Comparison of ENCODE assay signal across 8 mouse cellular contexts in the genomic region with DNA sequence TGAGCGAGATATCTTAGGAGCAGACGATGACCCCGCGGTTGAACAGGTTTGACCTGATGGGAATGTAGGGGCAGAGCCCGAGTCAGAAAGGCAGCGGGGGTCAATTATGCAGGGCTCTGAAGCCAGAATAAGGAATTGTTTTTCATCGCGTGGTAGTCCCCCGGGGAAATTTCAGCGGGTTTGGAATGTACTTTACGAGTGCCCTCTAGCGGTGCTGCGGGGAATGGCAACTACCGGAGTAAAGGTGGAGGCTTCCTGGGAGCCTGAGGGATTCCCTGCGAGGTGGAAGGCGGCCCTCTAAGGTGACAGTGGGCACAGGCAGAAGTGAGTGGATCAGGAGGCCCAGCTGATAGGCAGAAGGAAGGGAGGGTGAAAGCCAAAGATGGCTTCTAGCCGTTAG.
DNase-seq lines count a peak whose midpoint lies in the region; ATAC-seq and TF ChIP-seq lines count a peak whose summit lies in the region.

No protein-coding gene starts in this region.

- no peaks in the 10 kb centered on the region for H3K9me3 ChIP-seq in embryonic facial prominence, embryonic 14.5 days (ENCODE audit: control insufficient read depth, low read length)
- H3K9me3 ChIP-seq in heart, embryonic 12.5 days (replicated peaks), result no peaks in the 10 kb centered on the region
- H3K9me3 ChIP-seq in liver, postnatal 0 days (ENCODE audit: low read length), result no peaks in the 10 kb centered on the region
- H3K9me3 ChIP-seq in neural tube, embryonic 13.5 days, result no peaks in the 10 kb centered on the region

- no peak for TF ChIP-seq POLR2A in bone marrow macrophage, adult 2 months (IDR thresholded peaks at IDR 0.05; ENCODE audit: borderline replicate concordance, low read depth, low read length)
- TF ChIP-seq POLR2A in testis, adult 2 months (IDR thresholded peaks at IDR 0.05; ENCODE audit: control insufficient read depth, low read depth, low read length), result no peak

- ATAC-seq in embryonic facial prominence, embryonic 14.5 days (ENCODE audit: low read depth), result no peak
- no peak for ATAC-seq in heart, embryonic 12.5 days (ENCODE audit: insufficient number of reproducible peaks, low FRiP score)
- no peak for ATAC-seq in liver, postnatal 0 days
- 0 out of 2 replicates have a peak, but pooled peaks have one; percentile 7 for ATAC-seq in neural tube, embryonic 13.5 days (ENCODE audit: low read depth)

- WGBS in embryonic facial prominence, embryonic 14.5 days, result under 1% methylated on average over 17 of the region's 17 CpGs
- 2% methylated on average over 17 of the region's 17 CpGs for WGBS in heart, embryonic 12.5 days
- WGBS in liver, postnatal 0 days (ENCODE audit: insufficient replicate concordance), result 8% methylated on average over 17 of the region's 17 CpGs
- WGBS in neural tube, embryonic 13.5 days, result 1% methylated on average over 17 of the region's 17 CpGs

- peak overlapping the region; percentile 71 for H3K4me2 ChIP-seq in embryonic facial prominence, embryonic 14.5 days (ENCODE audit: low read depth, low read length)
- peak overlapping the region; percentile 76 for H3K4me2 ChIP-seq in heart, embryonic 12.5 days
- H3K4me2 ChIP-seq in liver, postnatal 0 days (ENCODE audit: low read depth, low read length), result peak overlapping the region; percentile 52; the same call in 1 of the 2 replicates
- peak overlapping the region; percentile 71 for H3K4me2 ChIP-seq in neural tube, embryonic 13.5 days

- no peak overlapping the region for H3K27ac ChIP-seq in bone marrow macrophage, adult 2 months (ENCODE audit: insufficient read depth, low read depth, low read length)
- no peak overlapping the region for H3K27ac ChIP-seq in embryonic facial prominence, embryonic 14.5 days (replicated peaks; ENCODE audit: low read depth, low read length)
- H3K27ac ChIP-seq in heart, embryonic 12.5 days (ENCODE audit: poor library complexity, severe bottlenecking), result no peak overlapping the region
- no peak overlapping the region for H3K27ac ChIP-seq in liver, postnatal 0 days (ENCODE audit: low read depth)
- H3K27ac ChIP-seq in neural tube, embryonic 13.5 days (replicated peaks), result no peak overlapping the region
- no peak overlapping the region for H3K27ac ChIP-seq in testis, adult 2 months (ENCODE audit: control insufficient read depth, insufficient read depth, low read depth, low read length)

- peaks cover 10% of the 10 kb centered on the region; the same call in 1 of the 2 replicates for H3K27me3 ChIP-seq in embryonic facial prominence, embryonic 14.5 days (replicated peaks; ENCODE audit: control insufficient read depth, insufficient read depth, low read length)
- peaks cover 11% of the 10 kb centered on the region for H3K27me3 ChIP-seq in heart, embryonic 12.5 days (replicated peaks)
- peaks cover 18% of the 10 kb centered on the region for H3K27me3 ChIP-seq in liver, postnatal 0 days (ENCODE audit: insufficient read depth, low read length)
- H3K27me3 ChIP-seq in neural tube, embryonic 13.5 days, result peaks cover 32% of the 10 kb centered on the region
- H3K27me3 ChIP-seq in testis, adult 2 months (ENCODE audit: control insufficient read depth, insufficient read depth, low read length), result no peaks in the 10 kb centered on the region

- TF ChIP-seq EP300 in liver, postnatal 0 days (IDR thresholded peaks at IDR 0.05; ENCODE audit: low read depth), result no peak

- H3K4me3 ChIP-seq in bone marrow macrophage, adult 2 months (ENCODE audit: insufficient read depth, low read length), result no peak overlapping the region
- peak overlapping the region; percentile 32 for H3K4me3 ChIP-seq in embryonic facial prominence, embryonic 14.5 days (ENCODE audit: low read depth, low read length)
- peak overlapping the region; percentile 38 for H3K4me3 ChIP-seq in heart, embryonic 12.5 days
- H3K4me3 ChIP-seq in liver, postnatal 0 days (ENCODE audit: low read depth, low read length), result no peak overlapping the region
- H3K4me3 ChIP-seq in neural tube, embryonic 13.5 days, result peak overlapping the region; percentile 39
- H3K4me3 ChIP-seq in testis, adult 2 months (ENCODE audit: control insufficient read depth, low read depth, low read length), result peak overlapping the region; percentile 69

- peak; percentile 45 for DNase-seq in CD4-positive helper T cell, adult 2 months (ENCODE audit: low read depth, low spot score)
- peak; percentile 89 for DNase-seq in embryonic facial prominence, embryonic 14.5 days (ENCODE audit: low spot score)
- peak; percentile 90 for DNase-seq in kidney, postnatal 10 days
- DNase-seq in liver, postnatal 0 days, result peak; percentile 82

- H3K4me1 ChIP-seq in bone marrow macrophage, adult 2 months (ENCODE audit: control insufficient read depth, insufficient read depth, low read length), result no peaks in the 10 kb centered on the region; the same call in 1 of the 2 replicates
- peaks cover 27% of the 10 kb centered on the region for H3K4me1 ChIP-seq in embryonic facial prominence, embryonic 14.5 days (ENCODE audit: control insufficient read depth, insufficient read depth, low read length)
- peaks cover 49% of the 10 kb centered on the region for H3K4me1 ChIP-seq in heart, embryonic 12.5 days (replicated peaks)
- peaks cover 2% of the 10 kb centered on the region; the same call in 1 of the 2 replicates for H3K4me1 ChIP-seq in liver, postnatal 0 days (ENCODE audit: insufficient read depth)
- H3K4me1 ChIP-seq in neural tube, embryonic 13.5 days (replicated peaks), result peaks cover 57% of the 10 kb centered on the region
- H3K4me1 ChIP-seq in testis, adult 2 months (ENCODE audit: control insufficient read depth, insufficient read depth, low read length), result peaks cover 6% of the 10 kb centered on the region; the same call in 1 of the 2 replicates

- TF ChIP-seq CTCF in bone marrow macrophage, adult 2 months (IDR thresholded peaks at IDR 0.05; ENCODE audit: low read depth, low read length), result peak; percentile 90
- TF ChIP-seq CTCF in liver, postnatal 0 days (IDR thresholded peaks at IDR 0.05; ENCODE audit: low read depth), result peak; percentile 86
- peak; percentile 91 for TF ChIP-seq CTCF in testis, adult 2 months (IDR thresholded peaks at IDR 0.05; ENCODE audit: control insufficient read depth, insufficient read depth, insufficient replicate concordance, low read depth, low read length)

- H3K9ac ChIP-seq in embryonic facial prominence, embryonic 14.5 days (ENCODE audit: low read depth, low read length), result 0 out of 2 replicates have a peak overlapping the region, but pooled peaks have one; percentile 42
- peak overlapping the region; percentile 63 for H3K9ac ChIP-seq in heart, embryonic 12.5 days
- no peak overlapping the region for H3K9ac ChIP-seq in liver, postnatal 0 days (replicated peaks)
- peak overlapping the region; percentile 66 for H3K9ac ChIP-seq in neural tube, embryonic 13.5 days

- no peaks in the 10 kb centered on the region for H3K36me3 ChIP-seq in embryonic facial prominence, embryonic 14.5 days (ENCODE audit: control insufficient read depth, insufficient read depth, low read length)
- no peaks in the 10 kb centered on the region for H3K36me3 ChIP-seq in heart, embryonic 12.5 days
- no peaks in the 10 kb centered on the region for H3K36me3 ChIP-seq in liver, postnatal 0 days (replicated peaks; ENCODE audit: insufficient read depth, low read length)
- H3K36me3 ChIP-seq in neural tube, embryonic 13.5 days, result no peaks in the 10 kb centered on the region
- H3K36me3 ChIP-seq in testis, adult 2 months (ENCODE audit: control insufficient read depth, insufficient read depth, low read length), result no peaks in the 10 kb centered on the region

Comparison
In these comparisons a context has a peak if more than half of its experiments do, and no peak if none do; other contexts are left out.
1. H3K4me3 ChIP-seq: peak in embryonic facial prominence, embryonic 14.5 days (single experiment), heart, embryonic 12.5 days (single experiment), neural tube, embryonic 13.5 days (single experiment) and testis, adult 2 months (single experiment); none in bone marrow macrophage, adult 2 months (single experiment) and liver, postnatal 0 days (single experiment).
2. Peak in every context shown above with its lines, with median percentiles within 50 percentile points of each other: DNase-seq, CTCF ChIP-seq and H3K4me2 ChIP-seq.